ENCODE assay signal across 8 mouse cellular contexts in genomic region chr19:46329031-46329641, GRCm38 (mm10). TPM values are rescaled to one million over a fixed set of nuclear protein-coding genes. Genes with fewer than 3 reads are reported as not detected.
DNase-seq lines count a peak whose midpoint lies in the region; ATAC-seq and TF ChIP-seq lines count a peak whose summit lies in the region.

No protein-coding gene starts in this region.

- peak overlapping the region; percentile 99 for H3K4me2 ChIP-seq in forebrain, embryonic 16.5 days (ENCODE audit: low read length)
- H3K4me2 ChIP-seq in neural tube, embryonic 14.5 days (ENCODE audit: low read depth, low read length) = peak overlapping the region; percentile 99

- H3K9me3 ChIP-seq in forebrain, embryonic 16.5 days (ENCODE audit: control insufficient read depth, low read length) = no peaks in the 10 kb centered on the region
- no peaks in the 10 kb centered on the region for H3K9me3 ChIP-seq in limb, embryonic 10.5 days (replicated peaks)
- H3K9me3 ChIP-seq in neural tube, embryonic 14.5 days (ENCODE audit: control insufficient read depth, low read length) = no peaks in the 10 kb centered on the region

- CTCF ChIA-PET in Patski (lab: Charles Lee) = interaction anchor here (0.7 to 5.0 kb wide), 9 partner anchors 10 to 184 kb away, joined by 3 to 35 read pairs (median 3); partner anchors contain the start of gene Nfkb2

- peak overlapping the region; percentile 98 for H3K27ac ChIP-seq in forebrain, embryonic 16.5 days (ENCODE audit: low read length)
- H3K27ac ChIP-seq in limb, embryonic 10.5 days = peak overlapping the region; percentile 83
- H3K27ac ChIP-seq in neural tube, embryonic 14.5 days (ENCODE audit: low read depth, low read length) = peak overlapping the region; percentile 98

- ATAC-seq in Patski = peak; percentile 3
- peak; percentile 2; the same call in 1 of the 2 replicates for ATAC-seq in forebrain, embryonic 16.5 days
- ATAC-seq in neural tube, embryonic 14.5 days (ENCODE audit: low read depth) = peak; percentile 5; the same call in 1 of the 2 replicates

- in situ Hi-C loops in Patski (cut with MboI; ENCODE audit: low pct_unique_long_range_greater_than_20kb) = no loop called here

- H3K4me1 ChIP-seq in forebrain, embryonic 16.5 days (replicated peaks; ENCODE audit: control insufficient read depth, insufficient read depth, low read length) = peaks cover 48% of the 10 kb centered on the region
- peaks cover 44% of the 10 kb centered on the region for H3K4me1 ChIP-seq in limb, embryonic 10.5 days
- peaks cover 39% of the 10 kb centered on the region for H3K4me1 ChIP-seq in neural tube, embryonic 14.5 days (ENCODE audit: control insufficient read depth, insufficient read depth, low read length)

- POLR2A ChIA-PET in Patski (lab: Charles Lee) = interaction anchor here (0.9 to 2.5 kb wide), 8 partner anchors 9 to 244 kb away, joined by 3 to 15 read pairs (median 5); partner anchors contain the start of genes Cuedc2 and Nfkb2

- WGBS in forebrain, embryonic 16.5 days = under 1% methylated on average over 54 of the region's 54 CpGs
- 3% methylated on average over 54 of the region's 54 CpGs for whole genome bisulfite sequencing in limb, embryonic 10.5 days
- 2% methylated on average over 53 of the region's 54 CpGs for WGBS in neural tube, embryonic 14.5 days

- no peak for TF ChIP-seq CTCF in Patski (IDR thresholded peaks at IDR 0.05)

- intact Hi-C loops in left cerebral cortex, postnatal 4 days (cut with DNase I) = no loop called here
- intact Hi-C loops in left cerebral cortex, postnatal 14 days (cut with DNase I) = no loop called here

- H3K4me3 ChIP-seq in forebrain, embryonic 16.5 days (replicated peaks; ENCODE audit: low read length) = peak overlapping the region; percentile 77
- H3K4me3 ChIP-seq in limb, embryonic 10.5 days = peak overlapping the region; percentile 69
- H3K4me3 ChIP-seq in neural tube, embryonic 14.5 days (ENCODE audit: low read depth, low read length) = peak overlapping the region; percentile 70

- peak overlapping the region; percentile 70 for H3K9ac ChIP-seq in forebrain, embryonic 16.5 days (replicated peaks; ENCODE audit: low read depth, low read length)
- H3K9ac ChIP-seq in neural tube, embryonic 14.5 days (replicated peaks; ENCODE audit: low read depth, low read length) = peak overlapping the region; percentile 68

- peak; percentile 53 for DNase-seq in left cerebral cortex, postnatal 4 days
- no peak for DNase-seq in left cerebral cortex, postnatal 14 days (ENCODE audit: low spot score in 2 of 2)
- no peak for DNase-seq in Patski (ENCODE audit: low read depth, low spot score)
- no peak for DNase-seq in limb, embryonic 10.5 days (ENCODE audit: low spot score)
- DNase-seq in ovary, postnatal 14 days (ENCODE audit: low spot score) = no peak
- DNase-seq in urinary bladder, postnatal 25 days (ENCODE audit: low spot score) = no peak

- H3K27me3 ChIP-seq in Patski = peaks cover 7% of the 10 kb centered on the region
- H3K27me3 ChIP-seq in forebrain, embryonic 16.5 days (replicated peaks; ENCODE audit: control insufficient read depth, insufficient read depth, low read length) = no peaks in the 10 kb centered on the region
- peaks cover 50% of the 10 kb centered on the region for H3K27me3 ChIP-seq in limb, embryonic 10.5 days (ENCODE audit: low read depth, poor library complexity, severe bottlenecking)
- H3K27me3 ChIP-seq in neural tube, embryonic 14.5 days (ENCODE audit: control insufficient read depth, insufficient read depth, low read length) = 0 out of 2 replicates have a peak, but pooled peaks cover 2% of the 10 kb centered on the region

- peaks cover 9% of the 10 kb centered on the region for H3K36me3 ChIP-seq in forebrain, embryonic 16.5 days (ENCODE audit: control insufficient read depth, insufficient read depth)
- peaks cover 20% of the 10 kb centered on the region for H3K36me3 ChIP-seq in limb, embryonic 10.5 days
- peaks cover 16% of the 10 kb centered on the region for H3K36me3 ChIP-seq in neural tube, embryonic 14.5 days (ENCODE audit: control insufficient read depth, insufficient read depth, low read length)

RNA-seq across cellular contexts. Expression of gene Fbxl15, which starts 1.2 kb away (rescaled TPM):
- total RNA-seq in left cerebral cortex, postnatal 4 days (2021) = 10 to 100 TPM; 22.3 to 23.4 TPM
- total RNA-seq in left cerebral cortex, postnatal 14 days (2021) = 10 to 100 TPM; 26.4 to 50.4 TPM
- polyA plus RNA-seq in Patski (2021) = 13.9 TPM
- 40.1 and 44.2 TPM in 2 replicates for polyA plus RNA-seq in forebrain, embryonic 16.5 days (2015; fragmentation: Nextera tagmentation; extraction: Ambion mirVana)
- 12.2 and 13.0 TPM in 2 replicates for polyA plus RNA-seq in limb, embryonic 10.5 days (2016; fragmentation: Nextera tagmentation; extraction: Ambion mirVana)
- 42.5 and 53.1 TPM in 2 replicates for polyA plus RNA-seq in neural tube, embryonic 14.5 days (2014; fragmentation: Nextera tagmentation; extraction: Ambion mirVana)

RNA-seq across cellular contexts. Expression of gene Psd, which starts 2.2 kb away (rescaled TPM):
- total RNA-seq in left cerebral cortex, postnatal 4 days (2021) = 100 to 1,000 TPM; 670 to 671 TPM
- total RNA-seq in left cerebral cortex, postnatal 14 days (2021) = 100 to 1,000 TPM; 580 to 627 TPM
- polyA plus RNA-seq in Patski (2021) = 11.9 TPM
- 74.1 and 89.8 TPM in 2 replicates for polyA plus RNA-seq in forebrain, embryonic 16.5 days (2015; fragmentation: Nextera tagmentation; extraction: Ambion mirVana)
- polyA plus RNA-seq in limb, embryonic 10.5 days (2016; fragmentation: Nextera tagmentation; extraction: Ambion mirVana) = 1.4 and 1.8 TPM in 2 replicates
- polyA plus RNA-seq in neural tube, embryonic 14.5 days (2014; fragmentation: Nextera tagmentation; extraction: Ambion mirVana) = 85.8 and 127 TPM in 2 replicates

RNA-seq across cellular contexts. Expression of gene Cuedc2, which starts 9.4 kb away (rescaled TPM):
- 100 to 1,000 TPM; 221 to 222 TPM for total RNA-seq in left cerebral cortex, postnatal 4 days (2021)
- total RNA-seq in left cerebral cortex, postnatal 14 days (2021) = 100 to 1,000 TPM; 186 to 274 TPM
- 264 TPM for polyA plus RNA-seq in Patski (2021)
- polyA plus RNA-seq in forebrain, embryonic 16.5 days (2015; fragmentation: Nextera tagmentation; extraction: Ambion mirVana) = 375 and 392 TPM in 2 replicates
- 150 and 183 TPM in 2 replicates for polyA plus RNA-seq in limb, embryonic 10.5 days (2016; fragmentation: Nextera tagmentation; extraction: Ambion mirVana)
- 346 and 359 TPM in 2 replicates for polyA plus RNA-seq in neural tube, embryonic 14.5 days (2014; fragmentation: Nextera tagmentation; extraction: Ambion mirVana)

RNA-seq across cellular contexts. Expression of gene Mfsd13a, which starts 11.8 kb away (rescaled TPM):
- 10 to 100 TPM; 16.8 to 18.3 TPM for total RNA-seq in left cerebral cortex, postnatal 4 days (2021)
- total RNA-seq in left cerebral cortex, postnatal 14 days (2021) = 10 to 100 TPM; 28.7 to 47.5 TPM
- polyA plus RNA-seq in Patski (2021) = 11.7 TPM
- 12.2 and 12.3 TPM in 2 replicates for polyA plus RNA-seq in forebrain, embryonic 16.5 days (2015; fragmentation: Nextera tagmentation; extraction: Ambion mirVana)
- 7.7 and 8.1 TPM in 2 replicates for polyA plus RNA-seq in limb, embryonic 10.5 days (2016; fragmentation: Nextera tagmentation; extraction: Ambion mirVana)
- polyA plus RNA-seq in neural tube, embryonic 14.5 days (2014; fragmentation: Nextera tagmentation; extraction: Ambion mirVana) = 10.7 and 12.7 TPM in 2 replicates

RNA-seq across cellular contexts. Expression of gene 2310034G01Rik, which starts 21.0 kb away (rescaled TPM):
- total RNA-seq in left cerebral cortex, postnatal 4 days (2021) = under 1 TPM; 0.42 to 0.82 TPM
- 1 to 10 TPM in 1 of 2 experiments, under 1 TPM in 1; 0.94 to 1.1 TPM for total RNA-seq in left cerebral cortex, postnatal 14 days (2021)
- 0.42 TPM for polyA plus RNA-seq in Patski (2021)
- 2.1 and 3.0 TPM in 2 replicates for polyA plus RNA-seq in forebrain, embryonic 16.5 days (2015; fragmentation: Nextera tagmentation; extraction: Ambion mirVana)
- 1.3 and 1.8 TPM in 2 replicates for polyA plus RNA-seq in limb, embryonic 10.5 days (2016; fragmentation: Nextera tagmentation; extraction: Ambion mirVana)
- polyA plus RNA-seq in neural tube, embryonic 14.5 days (2014; fragmentation: Nextera tagmentation; extraction: Ambion mirVana) = 2.0 and 3.9 TPM in 2 replicates
